Mouse (Mus musculus) midbrain, embryonic 16.5 days (tissue): ENCODE measurements at regions not wholly inside any gene's neighbourhood (a gene's known extent, or its start where the extent isn't known, plus 50 kb on each side); places are given as distances from the start of the nearest gene placed in this dataset.

Experiments used
- ATAC-seq: fragments of 200-750 bp; cut with Nextera tagmentation; 2 replicates; pipeline ENCODE4 v1.8.0; 2017; ENCODE audit warnings: moderate TSS enrichment
- H3K27ac ChIP-seq: fragments of 300-500 bp; sonication (generic); 2 replicates; pipeline ENCODE4 v1.5.1; 2014; ENCODE audit warnings: mild to moderate bottlenecking, low read length, mixed read lengths
- H3K27me3 ChIP-seq: fragments of 300-500 bp; sonication (generic); 2 replicates; pipeline ENCODE4 v1.6.1; 2014; ENCODE audit warnings: low read depth, low read length, mixed read lengths; ENCODE audit not compliant: control insufficient read depth, insufficient read depth
- H3K36me3 ChIP-seq: fragments of 300-500 bp; sonication (generic); 2 replicates; pipeline ENCODE4 v1.6.1; 2014; ENCODE audit warnings: mild to moderate bottlenecking, low read length, moderate library complexity, mixed read lengths; ENCODE audit not compliant: control insufficient read depth, insufficient read depth
- H3K4me1 ChIP-seq: fragments of 300-500 bp; sonication (generic); 2 replicates; pipeline ENCODE4 v1.6.1; 2014; ENCODE audit warnings: mild to moderate bottlenecking, low read length, mixed read lengths; ENCODE audit not compliant: control insufficient read depth, insufficient read depth
- H3K4me2 ChIP-seq: fragments of 300-500 bp; sonication (generic); 2 replicates; pipeline ENCODE4 v1.6.1; 2014; ENCODE audit warnings: mild to moderate bottlenecking, low read length, mixed read lengths
- H3K4me3 ChIP-seq: fragments of 300-500 bp; sonication (generic); 2 replicates; pipeline ENCODE4 v1.5.1; 2014; ENCODE audit warnings: low read depth, mild to moderate bottlenecking, low read length, moderate library complexity, mixed read lengths
- H3K9ac ChIP-seq: fragments of 300-500 bp; sonication (generic); 2 replicates; pipeline ENCODE4 v1.6.1; 2014; ENCODE audit warnings: low read depth, low read length, mixed read lengths
- H3K9me3 ChIP-seq: fragments of 300-500 bp; sonication (generic); replicated peaks from 2 replicates; pipeline ENCODE4 v1.6.1; 2014; ENCODE audit warnings: mild to moderate bottlenecking, low read length, mixed read lengths; ENCODE audit not compliant: control insufficient read depth, poor library complexity, severe bottlenecking
- WGBS: fragments of 180-500 bp; shearing (Covaris S2); extraction: QIAGEN DNeasy Blood & Tissue Kit; methylation state at CpG from one replicate; pipeline ENCODE4 v1.1.7; 2014; 5-methylcytosine and 5-hydroxymethylcytosine counted together

- ATAC-seq, result no peak
- Histone ChIP-seq H3K9me3 (no peaks in the 10 kb centered on the region), H3K27ac (no peak overlapping the region), H3K9ac (no peak overlapping the region), H3K4me2 (no peak overlapping the region), H3K4me3 (no peak overlapping the region), H3K4me1 (no peaks in the 10 kb centered on the region), H3K36me3 (no peaks in the 10 kb centered on the region), H3K27me3 (no peaks in the 10 kb centered on the region)
- 27% methylated on average over 4 of the region's 4 CpGs for WGBS
These were observed 388.4 kb downstream of the Hs3st3b1 start for GRCm38 (mm10) chr11:63533555-63534200.

DNA sequence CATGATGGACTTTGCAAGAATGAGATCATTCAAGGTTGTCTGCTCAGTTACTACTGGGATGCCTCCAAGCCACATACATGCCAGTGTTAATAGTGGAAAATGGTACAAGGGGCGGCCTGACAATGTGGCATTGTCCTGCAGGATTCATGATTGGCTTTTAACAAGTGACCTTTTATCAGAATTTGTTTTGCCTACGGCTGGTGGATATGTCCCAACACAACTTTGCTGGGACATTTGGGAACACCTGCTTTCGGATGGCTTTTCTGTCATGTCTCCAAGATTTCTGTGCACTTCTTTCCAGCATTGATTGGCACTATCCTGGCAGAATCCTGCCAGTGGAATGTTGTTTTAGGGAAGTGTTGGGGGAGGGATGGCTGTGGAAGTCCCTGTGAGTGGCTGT is 384.4 kb downstream of the Hs3st3b1 start:
- Histone ChIP-seq H3K36me3 (no peaks in the 10 kb centered on the region), H3K9me3 (no peaks in the 10 kb centered on the region), H3K27ac (no peak overlapping the region), H3K9ac (no peak overlapping the region), H3K27me3 (no peaks in the 10 kb centered on the region), H3K4me3 (no peak overlapping the region), H3K4me1 (no peaks in the 10 kb centered on the region), H3K4me2 (no peak overlapping the region)
- WGBS, result 89% methylated on average over 3 of the region's 3 CpGs
- ATAC-seq, result no peak

DNA sequence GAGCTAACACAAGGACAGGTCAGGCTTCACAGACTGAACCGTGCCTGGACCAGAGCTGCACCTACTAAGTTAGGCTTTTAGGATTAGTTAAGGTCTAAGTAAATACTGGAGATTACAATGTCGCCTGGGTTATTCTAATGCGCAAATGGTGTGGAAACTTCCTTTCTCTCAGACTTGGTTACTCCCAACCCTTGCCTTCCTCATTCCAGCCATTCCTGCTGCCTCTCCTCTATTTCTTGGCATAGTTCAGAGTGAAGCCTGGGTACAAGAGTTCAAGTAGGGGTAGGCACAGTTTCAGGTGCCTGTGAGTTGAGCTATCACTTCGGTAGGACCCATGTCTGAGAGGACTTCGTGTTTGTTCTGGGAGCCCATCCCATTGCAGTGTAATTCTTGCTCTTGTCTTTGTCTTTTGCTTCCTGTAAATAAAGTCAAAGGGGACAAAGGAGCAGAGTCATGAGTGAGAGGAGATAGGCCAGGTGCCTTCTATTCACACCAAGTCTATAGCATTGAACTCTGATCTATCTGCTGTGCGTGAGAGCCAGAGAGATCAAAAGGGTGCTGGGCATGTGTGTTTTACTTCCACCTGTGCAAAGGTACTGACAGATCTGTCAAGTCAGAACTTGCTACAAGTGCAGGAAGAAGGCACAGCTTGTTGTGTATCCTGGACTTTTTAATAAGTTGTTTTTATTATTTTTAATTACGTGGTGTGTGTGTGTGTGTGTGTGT is 378.0 kb downstream of the Hs3st3b1 start:
- H3K27ac ChIP-seq, result no peak overlapping the region
- no peak overlapping the region for H3K4me3 ChIP-seq
- H3K4me1 ChIP-seq, result no peaks in the 10 kb centered on the region
- no peaks in the 10 kb centered on the region for H3K36me3 ChIP-seq
- no peaks in the 10 kb centered on the region for H3K27me3 ChIP-seq
- WGBS, result 82% methylated on average over 7 of the region's 7 CpGs
- no peaks in the 10 kb centered on the region for H3K9me3 ChIP-seq
- no peak for ATAC-seq
- H3K4me2 ChIP-seq, result no peak overlapping the region
- H3K9ac ChIP-seq, result no peak overlapping the region

GRCm38 (mm10) chr11:63545516-63545915 is 376.6 kb downstream of the Hs3st3b1 start:
- no peak for ATAC-seq
- Histone ChIP-seq H3K36me3 (no peaks in the 10 kb centered on the region), H3K9me3 (no peaks in the 10 kb centered on the region), H3K27me3 (no peaks in the 10 kb centered on the region), H3K4me3 (no peak overlapping the region), H3K27ac (no peak overlapping the region), H3K9ac (no peak overlapping the region), H3K4me1 (no peaks in the 10 kb centered on the region), H3K4me2 (no peak overlapping the region)
- WGBS, result 32% methylated on average over 7 of the region's 7 CpGs

- no peaks in the 10 kb centered on the region for H3K4me1 ChIP-seq
- H3K4me2 ChIP-seq, result no peak overlapping the region
- no peaks in the 10 kb centered on the region for H3K9me3 ChIP-seq
- no peak overlapping the region for H3K9ac ChIP-seq
- H3K4me3 ChIP-seq, result no peak overlapping the region
- 52% methylated on average over 6 of the region's 6 CpGs for WGBS
- no peak for ATAC-seq
- no peaks in the 10 kb centered on the region for H3K27me3 ChIP-seq
- H3K27ac ChIP-seq, result no peak overlapping the region
- no peaks in the 10 kb centered on the region for H3K36me3 ChIP-seq
These were observed 361.6 kb downstream of the Hs3st3b1 start for GRCm38 (mm10) chr11:63560466-63560865.

DNA sequence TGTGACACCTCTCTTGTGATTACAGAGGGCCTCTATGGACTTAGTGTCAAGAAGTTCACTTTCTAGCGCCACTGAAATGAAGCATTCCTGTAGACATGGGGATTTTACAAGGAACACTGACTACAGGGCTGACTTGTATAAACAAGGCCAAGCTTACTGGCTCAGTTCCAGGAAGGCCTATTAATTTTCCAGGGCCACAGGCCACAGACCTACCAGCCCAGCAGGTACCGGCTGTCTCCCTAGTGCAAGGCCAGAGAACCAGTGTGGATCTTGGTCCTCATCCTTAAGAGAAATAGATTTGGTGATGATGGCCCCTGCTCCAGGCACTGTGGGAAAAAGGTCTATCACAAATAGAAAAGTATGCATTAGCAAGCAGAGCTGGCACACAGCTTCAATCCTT is 359.4 kb downstream of the Hs3st3b1 start:
- H3K36me3 ChIP-seq, result no peaks in the 10 kb centered on the region
- no peak overlapping the region for H3K4me2 ChIP-seq
- H3K27ac ChIP-seq, result no peak overlapping the region
- H3K4me3 ChIP-seq, result no peak overlapping the region
- H3K4me1 ChIP-seq, result no peaks in the 10 kb centered on the region
- no peak for ATAC-seq
- no peak overlapping the region for H3K9ac ChIP-seq
- WGBS, result 77% methylated on average over 2 of the region's 2 CpGs
- H3K27me3 ChIP-seq, result no peaks in the 10 kb centered on the region
- H3K9me3 ChIP-seq, result no peaks in the 10 kb centered on the region

DNA sequence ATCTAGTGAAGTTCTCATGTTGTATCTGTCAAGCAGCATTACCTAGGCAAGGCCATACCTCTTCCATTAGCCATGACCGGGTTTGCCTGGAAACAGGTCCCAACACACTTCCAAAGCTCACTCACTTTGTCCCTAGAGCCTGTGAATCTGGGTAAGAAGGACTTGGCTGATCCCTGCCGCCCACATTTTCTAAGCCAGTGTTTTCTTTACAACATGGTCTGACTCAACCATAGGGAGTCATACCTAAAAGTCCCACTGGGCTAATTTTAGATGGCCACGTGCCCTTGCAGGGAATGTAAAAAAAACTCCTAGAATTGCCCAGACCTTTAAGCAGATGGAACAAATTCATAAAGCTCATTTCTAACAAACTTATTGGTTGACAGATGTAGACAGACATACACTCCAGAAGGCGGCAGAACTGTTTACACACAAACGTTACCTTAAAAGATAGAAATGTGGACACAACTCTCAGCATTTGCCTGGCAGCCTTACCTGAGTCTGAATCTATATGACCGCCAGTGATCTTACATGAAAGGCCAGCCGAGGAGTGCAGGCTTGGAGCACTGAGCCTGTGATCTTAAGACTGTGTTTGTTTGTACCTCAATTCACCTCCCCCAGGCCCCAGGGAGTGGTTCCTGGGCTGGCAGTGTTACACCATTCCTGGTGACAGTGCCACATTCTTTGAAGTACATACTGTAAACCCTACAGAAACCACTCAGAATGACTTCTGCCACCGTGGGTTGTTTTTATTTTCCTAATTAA is 356.4 kb downstream of the Hs3st3b1 start:
- 81% methylated on average over 8 of the region's 8 CpGs for WGBS
- ATAC-seq, result no peak

GRCm38 (mm10) chr11:63569785-63570479 is 352.2 kb downstream of the Hs3st3b1 start:
- H3K4me1 ChIP-seq, result no peaks in the 10 kb centered on the region
- ATAC-seq, result no peak
- no peak overlapping the region for H3K27ac ChIP-seq
- H3K36me3 ChIP-seq, result no peaks in the 10 kb centered on the region
- H3K9ac ChIP-seq, result no peak overlapping the region
- no peaks in the 10 kb centered on the region for H3K27me3 ChIP-seq
- 73% methylated on average over 15 of the region's 15 CpGs for WGBS
- no peak overlapping the region for H3K4me2 ChIP-seq
- H3K9me3 ChIP-seq, result no peaks in the 10 kb centered on the region
- H3K4me3 ChIP-seq, result no peak overlapping the region

More for the DNA sequence above, 356.4 kb downstream of the Hs3st3b1 start:
- Histone ChIP-seq H3K36me3 (no peaks in the 10 kb centered on the region), H3K9me3 (no peaks in the 10 kb centered on the region), H3K4me3 (no peak overlapping the region), H3K4me1 (no peaks in the 10 kb centered on the region), H3K27me3 (no peaks in the 10 kb centered on the region), H3K27ac (no peak overlapping the region), H3K9ac (no peak overlapping the region), H3K4me2 (no peak overlapping the region)
